Mouse (Mus musculus) spleen, adult 12 weeks (tissue): ENCODE measurements around the gene Snx29.
"Not testable (repeated sequence)": the region's sequence is repeated elsewhere in the genome, so short reads cannot be mapped to it uniquely, and the experiment has no call there.

Experiments
- DNase-seq: peaks from one replicate; pipeline ENCODE4 v3.0.0; 2022; ENCODE audit warnings: low spot score

The Snx29 gene

GRCm38 (mm10) chr16:11496721-11497120, 174.0 kb downstream of the Snx29 start:
- DNase-seq: no peak

- DNase-seq: no peak
Observed at GRCm38 (mm10) chr16:11500061-11500460, 177.4 kb downstream of the Snx29 start.

DNA sequence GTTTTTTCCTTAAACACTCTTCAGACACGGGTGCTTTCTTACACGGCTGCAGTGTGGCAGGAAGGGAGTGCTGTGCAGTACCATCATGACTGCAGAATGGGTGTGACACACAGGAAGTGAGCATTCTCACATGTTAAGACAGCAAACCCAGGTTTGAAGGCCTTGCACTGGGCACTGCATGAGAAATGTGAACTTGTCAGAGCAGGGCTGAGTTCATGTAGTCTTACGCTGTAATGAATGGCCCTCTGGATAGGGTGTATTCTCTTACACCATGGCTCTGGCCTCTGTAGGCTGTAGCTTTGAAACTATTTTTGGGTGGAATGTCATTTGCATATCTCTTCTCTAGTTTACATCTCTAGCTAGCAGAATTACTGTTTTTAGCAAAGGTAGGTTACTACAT, 178.4 kb downstream of the Snx29 start:
- DNase-seq: no peak

DNA sequence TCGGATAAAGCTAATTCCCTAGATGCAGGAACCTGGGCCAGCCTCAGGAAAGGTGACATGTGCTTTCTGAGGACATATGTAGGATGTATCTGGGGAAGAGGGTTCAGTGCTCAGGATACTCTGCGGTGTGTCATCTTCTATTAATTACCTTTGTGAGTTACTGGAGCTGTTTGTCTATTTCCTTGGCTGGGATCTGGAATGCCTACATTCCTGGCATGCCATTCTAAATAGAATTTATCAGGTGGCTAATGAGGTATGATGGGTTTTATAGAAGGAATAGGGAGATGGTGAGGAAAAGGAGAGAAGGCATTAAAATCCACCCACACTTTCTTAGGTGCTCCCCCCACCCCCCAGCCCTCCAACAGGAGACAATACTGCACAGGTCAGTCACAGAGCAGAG, 178.9 kb downstream of the Snx29 start:
- DNase-seq: no peak

GRCm38 (mm10) chr16:11504666-11505491, 182.2 kb downstream of the Snx29 start:
- DNase-seq: no peak

GRCm38 (mm10) chr16:11505492-11506176, 182.9 kb downstream of the Snx29 start:
- DNase-seq: no peak

GRCm38 (mm10) chr16:11507188-11507731, 184.6 kb downstream of the Snx29 start:
- DNase-seq: no peak

DNA sequence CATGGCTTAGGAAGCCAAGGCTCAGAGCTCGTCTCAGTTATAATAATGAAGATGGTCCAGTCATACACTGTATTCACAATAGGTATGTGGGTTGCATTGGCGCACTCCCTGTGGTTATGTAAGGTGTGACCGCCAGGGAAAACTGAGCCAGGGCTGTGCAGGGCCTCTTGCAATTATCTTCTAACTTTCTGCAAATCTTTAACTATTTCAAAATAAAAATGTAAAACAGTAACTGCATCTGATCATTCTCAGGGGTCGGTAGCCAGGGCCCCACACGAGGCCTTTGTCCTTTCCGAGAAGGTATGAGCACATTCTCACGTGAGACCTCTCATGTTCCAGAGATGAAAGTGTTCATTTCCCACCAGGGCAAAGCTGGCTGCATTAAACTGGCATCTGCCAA, 185.6 kb downstream of the Snx29 start:
- no peak for DNase-seq

DNA sequence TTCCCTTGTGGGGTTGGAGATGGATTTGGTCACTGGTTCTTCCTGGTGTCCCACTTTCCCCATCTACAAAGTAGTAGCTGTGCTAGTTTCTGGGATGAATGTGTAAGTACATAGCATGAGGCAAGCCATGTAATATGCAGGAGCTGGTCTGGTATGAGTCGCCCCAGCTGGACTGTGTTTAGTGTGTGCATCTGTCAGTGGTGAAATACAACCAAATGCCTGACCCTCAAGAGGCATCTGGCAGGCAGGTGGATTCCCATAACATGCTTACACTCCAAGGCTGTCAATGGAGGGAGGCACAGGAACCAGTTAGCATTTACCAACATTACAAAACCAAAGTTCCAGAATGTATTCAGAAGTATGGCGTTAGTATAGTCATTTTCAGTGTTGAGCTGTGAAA, 187.7 kb downstream of the Snx29 start:
- no peak for DNase-seq

- DNase-seq: no peak
Observed at GRCm38 (mm10) chr16:11510854-11511253, 188.1 kb downstream of the Snx29 start.

- DNase-seq: not testable (repeated sequence)
Observed at GRCm38 (mm10) chr16:11511696-11512095, 189.0 kb downstream of the Snx29 start.

- no peak for DNase-seq
Observed at GRCm38 (mm10) chr16:11516681-11517080, 194.0 kb downstream of the Snx29 start.

DNA sequence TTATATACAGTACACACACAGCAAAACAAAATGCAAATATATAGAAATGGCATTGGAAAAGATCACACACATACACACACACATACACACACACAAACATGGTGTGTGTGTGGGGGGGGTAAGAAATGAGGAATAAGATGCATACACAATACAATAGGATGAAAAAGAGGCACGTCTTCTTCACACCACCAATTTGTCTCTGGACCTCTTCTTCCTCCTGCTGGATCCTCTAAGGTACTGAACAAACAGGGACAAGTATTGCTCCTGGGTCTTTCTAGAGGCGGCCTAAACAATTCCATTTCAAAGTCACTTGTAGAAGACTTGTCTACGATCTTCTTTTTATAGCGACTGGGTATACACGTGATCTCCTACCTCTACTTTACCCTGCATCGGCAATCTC, 194.7 kb downstream of the Snx29 start:
- DNase-seq: no peak

- DNase-seq: no peak
Observed at GRCm38 (mm10) chr16:11518803-11519498, 196.2 kb downstream of the Snx29 start.

DNA sequence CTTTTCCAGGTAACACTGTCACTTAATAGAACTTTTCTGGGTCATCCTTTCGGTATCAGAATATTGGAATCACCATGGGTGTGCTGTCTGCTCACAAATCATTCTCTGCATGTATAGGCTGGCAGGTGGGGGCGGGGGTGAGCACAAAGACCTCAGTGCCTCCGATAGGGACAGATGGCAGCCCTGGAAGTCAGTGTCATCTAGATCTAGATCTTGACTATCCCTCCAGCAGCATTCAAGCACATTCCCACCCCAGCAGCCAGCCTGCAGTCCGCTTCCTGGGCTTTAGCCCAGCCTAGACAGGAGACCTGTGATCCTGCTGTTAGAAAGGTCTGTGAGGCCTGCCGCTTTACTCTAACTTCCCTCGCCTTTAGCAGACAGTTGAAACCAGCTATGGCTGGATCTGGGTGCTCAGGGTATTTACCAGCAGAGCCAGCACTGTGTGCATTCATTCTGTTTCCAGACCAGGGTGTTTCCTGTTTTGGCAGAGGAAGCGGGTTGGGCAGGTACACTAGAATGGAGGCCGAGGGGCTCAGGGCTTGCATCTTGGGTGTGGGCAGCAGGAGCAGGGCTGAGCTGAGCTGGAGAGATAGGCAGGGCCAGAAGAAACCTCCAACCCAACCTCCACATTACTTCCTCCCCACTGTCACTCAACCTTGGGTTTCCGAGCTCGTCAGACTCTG, 203.5 kb downstream of the Snx29 start:
- peak; percentile 3 for DNase-seq

DNA sequence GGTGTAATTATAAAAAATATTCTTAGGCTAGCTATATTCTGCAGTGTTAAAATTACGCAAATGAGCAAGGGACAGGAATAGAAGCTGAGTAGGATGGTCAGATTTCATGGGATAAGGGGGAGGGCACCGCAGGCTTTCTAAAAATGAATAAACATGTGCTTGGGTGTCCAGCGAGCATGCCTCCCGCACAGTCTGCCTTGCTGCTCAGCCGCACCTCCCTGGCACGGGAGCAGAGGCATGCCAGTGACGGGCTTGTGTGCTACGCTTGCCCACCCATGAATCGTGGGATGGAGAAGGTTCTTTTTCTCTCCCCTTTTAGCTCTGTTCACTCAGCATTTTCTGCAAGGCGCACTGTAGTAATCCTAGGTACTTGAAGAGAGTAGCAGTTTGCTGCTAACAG, 204.3 kb downstream of the Snx29 start:
- DNase-seq: no peak

GRCm38 (mm10) chr16:11530466-11531194, 207.9 kb downstream of the Snx29 start:
- no peak for DNase-seq

- DNase-seq: no peak
Observed at GRCm38 (mm10) chr16:11531441-11531840, 208.7 kb downstream of the Snx29 start.

- no peak for DNase-seq
Observed at GRCm38 (mm10) chr16:11532592-11532991, 209.9 kb downstream of the Snx29 start.

DNA sequence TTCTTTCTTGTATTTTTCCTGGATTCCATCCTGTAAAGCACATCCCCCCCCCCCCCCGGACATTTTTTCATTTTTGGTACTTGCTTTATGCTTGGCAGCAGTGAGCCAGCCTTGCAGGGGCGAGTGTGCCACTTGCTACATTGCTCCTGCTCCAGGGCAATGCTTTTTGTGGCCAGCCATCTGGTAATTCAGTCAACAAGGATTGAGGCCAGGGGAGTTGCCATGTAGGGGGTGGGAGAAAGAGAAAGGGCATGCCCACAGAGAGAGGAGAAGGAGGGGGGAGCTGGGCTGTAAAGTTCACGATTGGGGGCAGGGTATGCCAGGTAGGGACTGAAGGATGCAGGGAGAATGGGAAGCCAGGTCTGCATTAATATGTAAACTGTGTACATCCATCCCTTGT, 210.7 kb downstream of the Snx29 start:
- DNase-seq: no peak

DNA sequence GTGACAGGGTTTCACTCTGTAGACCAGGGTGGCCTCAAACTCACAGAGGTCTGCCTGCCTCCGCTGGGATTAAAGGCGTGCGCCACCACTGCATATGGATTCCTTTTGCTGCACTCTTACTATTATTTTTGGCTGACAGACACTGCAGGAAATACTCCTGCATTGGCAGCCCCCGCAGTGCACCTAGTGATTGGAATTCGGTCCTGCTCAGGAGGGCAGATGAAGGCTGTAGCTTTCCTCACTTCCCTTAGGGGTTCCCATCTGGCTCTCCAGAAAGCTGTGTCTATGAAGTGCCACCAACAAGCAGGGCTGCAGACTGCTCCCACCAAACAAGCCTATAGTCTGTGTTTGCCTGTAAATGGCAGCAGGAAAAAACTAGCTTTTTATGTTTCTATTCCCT, 215.0 kb downstream of the Snx29 start:
- no peak for DNase-seq
